Mouse (Mus musculus) small intestine, adult 2 months (tissue): ENCODE measurements around the gene Zfp651.

Experiments used
- CTCF ChIP-seq: fragments of 200-500 bp; IDR thresholded peaks from 2 replicates; pipeline ENCODE4 v1.5.1; 2012; ENCODE audit warnings: low read depth, mild to moderate bottlenecking, control low read depth, inconsistent platforms, low read length, moderate library complexity, mixed read lengths; ENCODE audit not compliant: insufficient replicate concordance, insufficient read length; ENCODE audit errors: extremely low read depth
- POLR2A ChIP-seq: fragments of 200-500 bp; IDR thresholded peaks from 2 replicates; pipeline ENCODE4 v1.6.1; 2012; ENCODE audit warnings: low read depth, mild to moderate bottlenecking, control low read depth, inconsistent platforms, low read length, moderate library complexity

DNA sequence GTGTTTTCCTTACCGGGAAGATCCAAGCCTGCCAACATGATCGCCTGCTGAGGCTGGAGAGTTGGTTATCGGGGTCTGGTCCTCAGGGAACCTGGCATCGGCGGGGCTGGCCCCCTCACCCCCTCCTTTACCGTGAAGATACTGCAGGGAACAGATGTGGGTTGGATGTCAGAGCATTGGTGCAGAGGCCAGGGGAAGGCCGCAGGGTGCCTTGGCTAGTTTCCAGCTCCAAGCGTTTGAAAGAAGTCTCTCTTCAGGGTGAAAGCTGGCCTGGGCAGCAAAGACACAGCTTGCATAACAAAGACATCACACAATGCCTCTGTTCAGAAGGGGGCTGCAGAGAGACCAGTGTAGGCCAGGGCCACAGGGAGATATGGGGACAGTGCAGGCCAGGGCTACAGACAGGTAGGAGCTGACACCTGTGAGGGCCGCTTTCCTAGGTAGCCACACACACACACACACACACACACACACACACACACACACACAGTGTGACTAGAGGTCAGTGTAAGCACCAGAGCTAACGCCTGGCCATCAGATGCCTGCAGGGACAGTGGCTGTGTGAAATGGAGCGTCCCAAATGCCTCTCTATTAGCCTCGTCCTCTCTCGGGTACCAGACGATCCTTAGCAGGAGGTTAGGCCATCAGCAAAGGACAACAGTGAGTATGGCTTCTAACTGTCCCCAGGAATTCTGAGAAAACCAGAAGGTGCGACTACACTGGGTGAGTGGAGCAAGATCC lies 51.1 kb downstream of the Zfp651 start:
- TF ChIP-seq CTCF (no peak), POLR2A (no peak)
